Mouse (Mus musculus): ENCODE measurements at regions not wholly inside any gene's neighbourhood (a gene's known extent, or its start where the extent isn't known, plus 50 kb on each side); places are given as distances from the start of the nearest gene placed in this dataset.

DNA sequence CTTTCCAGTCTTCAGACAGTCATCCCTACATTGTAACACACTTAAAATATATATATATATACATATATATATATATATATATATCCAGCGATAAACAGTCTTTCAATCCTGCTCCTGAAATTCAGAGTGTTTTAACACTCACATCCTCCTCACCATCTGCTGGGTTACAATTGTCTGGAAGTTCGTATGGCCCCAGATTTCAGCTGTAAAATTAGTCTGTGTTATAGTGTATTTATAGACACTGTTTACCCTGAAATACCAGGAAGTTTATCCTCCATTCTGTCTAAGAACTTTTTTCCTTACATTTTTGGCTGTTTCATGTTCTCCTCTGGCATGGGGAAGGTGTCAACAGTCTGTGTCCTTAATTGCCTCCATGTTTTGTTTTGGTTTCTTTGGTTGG is 91.7 kb upstream of the Rxfp2 start:
- no peak overlapping the region for H3K4me2 ChIP-seq (ENCODE audit: low read depth, low read length, poor library complexity, severe bottlenecking)
- peaks cover 4% of the 10 kb centered on the region; the same call in 1 of the 2 replicates for H3K4me1 ChIP-seq (ENCODE audit: insufficient read depth, low read length)
- no peak overlapping the region for H3K4me3 ChIP-seq (ENCODE audit: low read depth, low read length)
- no peaks in the 10 kb centered on the region for H3K36me3 ChIP-seq (ENCODE audit: insufficient read depth, low read length)
- no peaks in the 10 kb centered on the region for H3K9me3 ChIP-seq (ENCODE audit: low read length)
- DNase-seq (ENCODE audit: low spot score) (no peak), ATAC-seq (ENCODE audit: low FRiP score) (no peak)
- 92% methylated on average over 2 of the region's 2 CpGs for WGBS
- no peaks in the 10 kb centered on the region for H3K27me3 ChIP-seq (ENCODE audit: insufficient read depth, low read length)
- no peak for TF ChIP-seq CTCF (IDR thresholded peaks at IDR 0.05)
- no peak overlapping the region for H3K27ac ChIP-seq (ENCODE audit: low read depth, low read length)
- no peak overlapping the region for H3K9ac ChIP-seq (replicated peaks; ENCODE audit: low read length, poor library complexity, severe bottlenecking)

DNA sequence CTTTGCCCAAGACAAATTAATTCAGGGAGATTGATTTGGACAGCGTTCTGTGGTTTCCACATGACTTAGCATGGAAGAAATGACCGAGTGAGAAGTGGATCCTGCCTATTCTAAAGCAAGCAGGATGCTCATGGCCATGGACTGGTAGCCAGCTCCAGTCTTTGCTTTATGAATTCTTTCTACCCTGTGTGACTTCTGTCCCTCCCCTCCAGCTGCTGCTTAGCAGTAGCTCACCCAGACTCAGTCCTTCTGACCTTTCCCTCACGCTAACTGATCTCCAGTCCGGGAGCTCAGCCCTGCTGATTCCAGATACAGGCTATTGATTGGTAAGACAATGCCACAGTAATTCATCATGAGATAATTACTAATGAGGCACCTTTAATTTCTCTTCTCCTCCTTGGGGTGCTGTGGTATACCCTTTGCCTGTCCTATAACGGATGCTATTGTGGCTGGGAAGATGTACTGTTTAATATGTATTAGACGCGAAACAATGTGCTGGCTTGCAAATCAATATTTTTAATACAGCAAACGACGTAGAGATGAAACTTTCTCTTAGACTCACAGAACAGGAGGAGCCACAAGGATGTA is 86.8 kb upstream of the Rxfp2 start:
- H3K9ac ChIP-seq (replicated peaks; ENCODE audit: low read length, poor library complexity, severe bottlenecking), result no peak overlapping the region
- 43% methylated on average over 9 of the region's 9 CpGs for WGBS
- no peak overlapping the region for H3K27ac ChIP-seq (ENCODE audit: low read depth, low read length)

DNA sequence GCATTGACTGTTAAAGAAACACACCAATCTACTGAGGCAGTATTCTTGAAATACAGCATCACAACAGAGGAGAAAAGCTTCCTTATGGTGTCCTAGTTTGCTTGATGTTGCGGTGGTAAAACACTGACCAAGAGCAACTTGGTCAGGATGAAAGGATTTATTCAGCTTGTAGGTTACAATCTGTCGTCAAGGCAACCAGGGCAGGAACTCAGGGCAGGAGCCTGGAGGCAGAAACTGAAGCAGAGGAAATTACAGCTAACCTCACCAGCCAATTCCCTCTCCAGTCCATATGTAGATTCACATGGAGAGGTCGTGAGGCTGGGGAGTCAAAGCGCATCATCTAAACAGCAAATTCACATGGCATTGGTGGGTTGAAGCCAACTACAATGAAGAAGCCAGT is 86.3 kb upstream of the Rxfp2 start:
- ATAC-seq (ENCODE audit: low FRiP score), result no peak
- peak; percentile 49 for DNase-seq (ENCODE audit: low spot score)
- Histone ChIP-seq H3K9ac (replicated peaks; ENCODE audit: low read length, poor library complexity, severe bottlenecking) (no peak overlapping the region), H3K27me3 (ENCODE audit: insufficient read depth, low read length) (no peaks in the 10 kb centered on the region), H3K4me1 (ENCODE audit: insufficient read depth, low read length) (peaks cover 5% of the 10 kb centered on the region; the same call in 1 of the 2 replicates), H3K9me3 (ENCODE audit: low read length) (no peaks in the 10 kb centered on the region), H3K4me2 (ENCODE audit: low read depth, low read length, poor library complexity, severe bottlenecking) (no peak overlapping the region), H3K27ac (ENCODE audit: low read depth, low read length) (no peak overlapping the region), H3K36me3 (ENCODE audit: insufficient read depth, low read length) (no peaks in the 10 kb centered on the region), H3K4me3 (ENCODE audit: low read depth, low read length) (no peak overlapping the region)
- 23% methylated on average over 4 of the region's 4 CpGs for WGBS
- no peak for TF ChIP-seq CTCF (IDR thresholded peaks at IDR 0.05)

More for the DNA sequence above, 86.8 kb upstream of the Rxfp2 start:
- Histone ChIP-seq H3K4me3 (ENCODE audit: low read depth, low read length) (no peak overlapping the region), H3K36me3 (ENCODE audit: insufficient read depth, low read length) (no peaks in the 10 kb centered on the region), H3K9me3 (ENCODE audit: low read length) (no peaks in the 10 kb centered on the region), H3K4me1 (ENCODE audit: insufficient read depth, low read length) (peaks cover 5% of the 10 kb centered on the region; the same call in 1 of the 2 replicates), H3K27me3 (ENCODE audit: insufficient read depth, low read length) (no peaks in the 10 kb centered on the region), H3K4me2 (ENCODE audit: low read depth, low read length, poor library complexity, severe bottlenecking) (no peak overlapping the region)
- no peak for ATAC-seq (ENCODE audit: low FRiP score)
- no peak for TF ChIP-seq CTCF (IDR thresholded peaks at IDR 0.05)
- DNase-seq (ENCODE audit: low spot score), result peak; percentile 31

DNA sequence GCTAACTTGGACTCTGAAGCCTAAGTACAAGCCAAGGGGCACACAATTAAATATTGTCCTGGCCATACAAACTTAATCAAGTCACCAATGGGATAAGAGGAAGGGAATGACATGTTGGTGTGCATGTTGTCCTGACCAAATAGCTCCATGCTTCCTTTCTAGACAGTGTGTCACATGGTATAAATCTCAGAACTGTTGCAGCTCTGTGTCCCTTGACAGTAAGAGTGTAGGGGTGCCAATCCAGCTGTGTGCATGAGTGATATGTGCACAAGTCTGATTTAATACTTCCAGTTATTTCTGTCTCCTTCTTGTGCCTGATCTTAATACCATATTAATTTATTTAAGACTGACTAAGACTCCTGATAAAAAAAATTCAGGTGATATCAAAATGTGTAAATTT is 72.8 kb upstream of the Rxfp2 start:
- Histone ChIP-seq H3K27ac (ENCODE audit: low read depth, low read length) (no peak overlapping the region), H3K4me1 (ENCODE audit: insufficient read depth, low read length) (no peaks in the 10 kb centered on the region), H3K27me3 (ENCODE audit: insufficient read depth, low read length) (no peaks in the 10 kb centered on the region), H3K36me3 (ENCODE audit: insufficient read depth, low read length) (no peaks in the 10 kb centered on the region), H3K4me3 (ENCODE audit: low read depth, low read length) (no peak overlapping the region), H3K4me2 (ENCODE audit: low read depth, low read length, poor library complexity, severe bottlenecking) (no peak overlapping the region), H3K9ac (replicated peaks; ENCODE audit: low read length, poor library complexity, severe bottlenecking) (no peak overlapping the region), H3K9me3 (ENCODE audit: low read length) (no peaks in the 10 kb centered on the region)
- ATAC-seq (ENCODE audit: low FRiP score) (no peak), DNase-seq (ENCODE audit: low spot score) (no peak)
- TF ChIP-seq CTCF (IDR thresholded peaks at IDR 0.05), result no peak

DNA sequence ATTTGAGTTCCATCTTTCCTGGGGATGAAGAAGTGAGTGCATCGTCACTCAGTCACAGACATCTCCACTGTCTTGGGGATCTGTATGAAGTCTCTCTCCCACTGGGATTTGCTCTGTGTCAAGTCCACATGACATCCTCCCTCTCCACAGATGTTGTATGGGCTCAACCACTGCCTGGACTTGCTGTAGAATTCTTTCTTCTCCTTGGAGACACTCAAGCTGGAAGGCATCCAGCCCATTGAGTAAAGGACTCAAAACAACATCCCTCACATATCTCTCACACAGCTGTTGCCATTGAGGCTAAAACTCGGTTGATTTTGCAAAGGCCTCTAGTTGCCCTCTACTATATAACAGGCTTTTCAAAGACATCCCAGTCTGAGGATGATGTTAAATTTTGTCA is 71.0 kb upstream of the Rxfp2 start:
- Histone ChIP-seq H3K4me3 (ENCODE audit: low read depth, low read length) (no peak overlapping the region), H3K27ac (ENCODE audit: low read depth, low read length) (no peak overlapping the region), H3K27me3 (ENCODE audit: insufficient read depth, low read length) (no peaks in the 10 kb centered on the region), H3K36me3 (ENCODE audit: insufficient read depth, low read length) (no peaks in the 10 kb centered on the region), H3K4me2 (ENCODE audit: low read depth, low read length, poor library complexity, severe bottlenecking) (no peak overlapping the region), H3K9ac (replicated peaks; ENCODE audit: low read length, poor library complexity, severe bottlenecking) (no peak overlapping the region), H3K4me1 (ENCODE audit: insufficient read depth, low read length) (no peaks in the 10 kb centered on the region), H3K9me3 (ENCODE audit: low read length) (no peaks in the 10 kb centered on the region)
- DNase-seq (ENCODE audit: low spot score) (no peak), ATAC-seq (ENCODE audit: low FRiP score) (no peak)
- 82% methylated on average over 2 of the region's 2 CpGs for WGBS
- TF ChIP-seq CTCF (IDR thresholded peaks at IDR 0.05), result no peak

DNA sequence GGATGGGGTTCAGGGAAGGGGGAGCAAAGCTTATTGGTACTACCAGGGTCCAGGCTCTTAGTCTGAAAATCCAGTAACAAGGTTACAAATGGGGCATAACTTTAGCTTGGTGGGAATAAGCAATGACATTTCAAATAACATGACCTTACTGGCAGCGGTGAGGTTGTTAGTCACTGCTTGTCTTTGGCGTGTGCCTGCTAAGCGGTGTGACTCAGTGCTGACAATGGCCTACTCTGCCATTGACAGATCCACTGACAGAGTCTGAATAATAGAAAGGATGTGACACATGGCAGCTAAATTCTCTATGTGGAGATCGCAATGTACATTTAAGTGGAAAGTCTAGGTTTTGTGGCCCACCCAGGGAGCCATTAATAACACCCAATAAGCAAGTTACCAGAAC is 61.5 kb upstream of the Rxfp2 start:
- Histone ChIP-seq H3K27me3 (ENCODE audit: insufficient read depth, low read length) (no peaks in the 10 kb centered on the region), H3K4me1 (ENCODE audit: insufficient read depth, low read length) (no peaks in the 10 kb centered on the region), H3K9ac (replicated peaks; ENCODE audit: low read length, poor library complexity, severe bottlenecking) (no peak overlapping the region), H3K9me3 (ENCODE audit: low read length) (no peaks in the 10 kb centered on the region), H3K4me3 (ENCODE audit: low read depth, low read length) (no peak overlapping the region), H3K27ac (ENCODE audit: low read depth, low read length) (no peak overlapping the region), H3K36me3 (ENCODE audit: insufficient read depth, low read length) (no peaks in the 10 kb centered on the region), H3K4me2 (ENCODE audit: low read depth, low read length, poor library complexity, severe bottlenecking) (no peak overlapping the region)
- DNase-seq (ENCODE audit: low spot score) (no peak), ATAC-seq (ENCODE audit: low FRiP score) (no peak)
- TF ChIP-seq CTCF (IDR thresholded peaks at IDR 0.05), result no peak
- WGBS, result 68% methylated on average over 4 of the region's 4 CpGs

Data from midbrain, postnatal 0 days (tissue).